Mouse (Mus musculus): ENCODE data around the gene Dvl1. TPM values are rescaled to one million over a fixed set of nuclear protein-coding genes. Genes with fewer than 3 reads are reported as not detected.

The Dvl1 gene
- 10 to 100 TPM; 62.3 to 87.0 TPM for total RNA-seq (2021)
- long read RNA-seq, experiment 1, transcript Dvl1-201 (15 exons, 3,358 nt) = major isoform, 73 of 179 reads
- long read RNA-seq, experiment 1, partial matches to known transcripts = 7 of 179 reads
- long read RNA-seq, experiment 1, other reads (novel, unspliced or antisense) = 99 of 179 reads
- long read RNA-seq, experiment 2, transcript Dvl1-201 (15 exons, 3,358 nt) = major isoform, 170 of 327 reads
- long read RNA-seq, experiment 2, partial matches to known transcripts = 37 of 327 reads
- long read RNA-seq, experiment 2, other reads (novel, unspliced or antisense) = 120 of 327 reads

- peak; percentile 99 to 100 for DNase-seq (ENCODE audit: low spot score in 2 of 2)
Measured at GRCm38 (mm10) chr4:155846871-155847578, at the start of gene Dvl1. Gene Dvl1 (plus strand): TSS chr4:155847402.

GRCm38 (mm10) chr4:155802075-155802474 is 45.1 kb upstream of the Dvl1 start:
- no peak for DNase-seq (ENCODE audit: low spot score in 2 of 2)

- no peak for DNase-seq (ENCODE audit: low spot score in 2 of 2)
Measured at GRCm38 (mm10) chr4:155802741-155803339, 44.4 kb upstream of the Dvl1 start, which contains the start of gene Mrpl20. Gene Mrpl20 (plus strand): TSS chr4:155802878.

- peak; percentile 97 to 98 for DNase-seq (ENCODE audit: low spot score in 2 of 2)
Measured at GRCm38 (mm10) chr4:155803340-155804041, 43.7 kb upstream of the Dvl1 start.

- no peak for DNase-seq (ENCODE audit: low spot score in 2 of 2)
Measured at GRCm38 (mm10) chr4:155807841-155808240, 39.4 kb upstream of the Dvl1 start.

- peak; percentile 84 to 85 for DNase-seq (ENCODE audit: low spot score in 2 of 2)
Measured at GRCm38 (mm10) chr4:155811929-155812664, 35.1 kb upstream of the Dvl1 start, which contains the start of gene Ccnl2. Gene Ccnl2 (plus strand): TSS chr4:155812489.

GRCm38 (mm10) chr4:155812665-155813181 is 34.5 kb upstream of the Dvl1 start:
- no peak for DNase-seq (ENCODE audit: low spot score in 2 of 2)

GRCm38 (mm10) chr4:155817533-155817932 is 29.7 kb upstream of the Dvl1 start:
- DNase-seq (ENCODE audit: low spot score in 2 of 2) = no peak

GRCm38 (mm10) chr4:155821025-155821424 is 26.2 kb upstream of the Dvl1 start:
- no peak for DNase-seq (ENCODE audit: low spot score in 2 of 2)

GRCm38 (mm10) chr4:155823443-155823842 is 23.8 kb upstream of the Dvl1 start:
- DNase-seq (ENCODE audit: low spot score in 2 of 2) = no peak

- no peak for DNase-seq (ENCODE audit: low spot score in 2 of 2)
Measured at GRCm38 (mm10) chr4:155829866-155830265, 17.3 kb upstream of the Dvl1 start.

- no peak for DNase-seq (ENCODE audit: low spot score in 2 of 2)
Measured at GRCm38 (mm10) chr4:155830596-155830995, 16.6 kb upstream of the Dvl1 start.

- peak; percentile 90 to 97 for DNase-seq (ENCODE audit: low spot score in 2 of 2)
Measured at GRCm38 (mm10) chr4:155831205-155831766, 15.9 kb upstream of the Dvl1 start, which contains the start of gene Aurkaip1. Gene Aurkaip1 (plus strand): TSS chr4:155831272.

- DNase-seq (ENCODE audit: low spot score in 2 of 2) = no peak
Measured at GRCm38 (mm10) chr4:155831831-155832230, 15.4 kb upstream of the Dvl1 start.

GRCm38 (mm10) chr4:155832321-155832720 is 14.9 kb upstream of the Dvl1 start:
- DNase-seq (ENCODE audit: low spot score in 2 of 2) = peak in 1 of 2 experiments; percentile 25

GRCm38 (mm10) chr4:155833234-155833633 is 14.0 kb upstream of the Dvl1 start:
- DNase-seq (ENCODE audit: low spot score in 2 of 2) = peak in 1 of 2 experiments; percentile 21

- DNase-seq (ENCODE audit: low spot score in 2 of 2) = peak; percentile 64 to 67
Measured at GRCm38 (mm10) chr4:155833836-155834235, 13.4 kb upstream of the Dvl1 start.

GRCm38 (mm10) chr4:155837404-155838010 is 9.7 kb upstream of the Dvl1 start:
- DNase-seq (ENCODE audit: low spot score in 2 of 2) = peak in 1 of 2 experiments; percentile 25

Measured in adrenal gland, adult 18-20 months (tissue).